Mouse (Mus musculus) layer of hippocampus, adult 8-10 months (tissue): ENCODE measurements at regions not wholly inside any gene's neighbourhood (a gene's known extent, or its start where the extent isn't known, plus 50 kb on each side); places are given as distances from the start of the nearest gene placed in this dataset.

ENCODE experiments used
- DNase-seq, 2 experiments: peaks; one replicate each; pipeline ENCODE4 v3.0.0; 2022; ENCODE audit warnings: low spot score in 2 of 2

DNA sequence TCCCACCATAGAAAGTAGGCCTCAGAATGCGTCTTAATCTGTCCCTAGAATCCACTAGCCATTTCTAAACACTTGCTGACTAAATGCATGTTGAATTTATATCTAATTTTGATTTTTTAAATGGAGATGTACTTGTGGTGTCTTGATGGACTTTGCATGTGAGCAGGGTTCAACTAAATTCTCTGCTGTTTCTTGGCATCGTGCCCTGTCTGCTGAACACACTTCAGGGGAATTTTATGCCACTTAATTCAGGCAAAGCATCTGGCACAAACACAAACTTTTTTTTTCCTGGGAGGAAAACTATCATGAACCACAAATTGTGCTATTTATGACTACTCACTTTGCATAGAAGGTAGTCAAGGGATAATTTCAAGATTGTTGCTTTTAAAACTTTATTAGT lies 87.7 kb downstream of the Stc2 start:
- no peak for DNase-seq

DNA sequence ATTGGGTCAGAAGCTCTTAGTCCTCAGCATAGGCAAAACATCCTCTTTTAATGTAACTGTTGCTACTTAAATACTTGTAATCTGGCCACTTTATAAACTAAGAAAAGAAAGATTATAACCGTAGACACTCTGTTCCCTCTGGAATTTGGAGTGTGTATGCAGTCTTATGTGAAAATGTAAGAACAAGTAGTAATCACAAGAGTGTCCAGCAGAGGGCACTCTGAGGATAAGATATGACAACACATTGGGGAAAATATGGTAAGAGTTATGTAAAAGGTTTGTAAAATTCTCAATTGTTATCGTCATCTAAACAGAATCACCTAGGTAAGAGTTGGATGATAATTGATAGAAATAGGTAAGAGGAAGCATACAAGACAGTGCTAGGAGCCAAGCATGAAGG lies 66.2 kb upstream of the Gm17332 start:
- peak; percentile 59 to 82 for DNase-seq
